Mouse (Mus musculus) cerebral cortex, adult 2 months (tissue): Measurements from ENCODE around the gene Taf6.

Experiments used
- WGBS: fragments of 180-500 bp; shearing (Covaris S2); methylation state at CpG from one replicate; pipeline ENCODE4 v1.1.7; 2018; 5-methylcytosine and 5-hydroxymethylcytosine counted together

Taf6 gene

DNA sequence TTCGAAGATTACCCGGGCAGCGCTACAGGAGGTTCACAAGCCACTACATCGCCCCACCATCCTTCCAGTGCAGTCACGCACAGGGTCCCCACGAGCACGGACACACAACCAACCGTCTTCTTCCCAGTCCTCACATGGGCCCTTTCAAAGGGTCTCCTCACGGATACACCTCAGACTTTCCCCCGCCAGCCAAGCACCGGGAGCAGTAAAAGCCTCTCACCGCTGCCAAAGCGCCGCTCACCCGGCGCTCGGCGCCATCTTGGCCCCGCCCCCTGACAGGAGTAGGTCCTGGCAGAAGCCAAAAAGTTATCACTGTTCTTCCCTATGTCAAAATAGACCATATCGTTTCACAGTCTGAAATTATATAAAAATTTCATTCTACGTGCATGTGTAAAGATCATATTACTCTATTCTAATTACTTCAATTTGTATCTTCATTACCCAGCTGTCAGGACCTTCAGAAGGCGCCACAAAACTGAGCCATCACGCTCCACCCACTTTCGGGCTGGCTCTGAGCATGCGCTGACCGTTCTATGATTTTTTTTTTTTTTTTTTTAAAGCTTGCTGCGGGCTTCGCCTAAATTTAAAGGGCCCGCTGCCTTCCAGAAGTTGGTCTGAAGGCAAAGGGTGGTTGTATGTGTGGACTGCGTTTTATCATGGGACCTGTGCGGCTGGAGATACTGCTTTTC, at the start of gene Taf6, which contains the start of gene Cnpy4:
Gene Taf6 (minus strand): TSS at position 502 of the 689 bp plus-strand sequence.
Gene Cnpy4 (plus strand): TSS at position 536 of the 689 bp plus-strand sequence.
- under 1% methylated on average over 31 of the region's 31 CpGs for WGBS

DNA sequence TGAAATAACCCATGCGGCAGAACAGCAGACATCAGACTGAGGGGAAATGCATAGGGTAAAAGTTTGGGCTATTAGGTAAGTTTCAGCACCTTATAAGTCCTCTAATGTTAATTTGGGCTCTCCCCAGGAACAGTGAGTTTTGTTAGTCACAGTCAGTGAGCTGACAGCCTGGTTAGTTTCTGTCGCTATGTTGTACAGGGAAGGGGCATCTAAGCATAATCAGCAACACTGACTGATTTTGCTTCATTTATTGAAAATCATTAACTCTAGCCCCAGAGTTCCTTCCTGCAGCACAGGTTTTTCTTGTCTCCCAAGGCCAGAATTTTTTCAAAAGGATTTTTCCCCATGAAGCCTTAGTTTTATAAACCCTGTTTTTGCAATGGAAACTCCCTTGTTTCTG, 46.5 kb upstream of the Taf6 start:
- WGBS: 86% methylated on average over 2 of the region's 2 CpGs

DNA sequence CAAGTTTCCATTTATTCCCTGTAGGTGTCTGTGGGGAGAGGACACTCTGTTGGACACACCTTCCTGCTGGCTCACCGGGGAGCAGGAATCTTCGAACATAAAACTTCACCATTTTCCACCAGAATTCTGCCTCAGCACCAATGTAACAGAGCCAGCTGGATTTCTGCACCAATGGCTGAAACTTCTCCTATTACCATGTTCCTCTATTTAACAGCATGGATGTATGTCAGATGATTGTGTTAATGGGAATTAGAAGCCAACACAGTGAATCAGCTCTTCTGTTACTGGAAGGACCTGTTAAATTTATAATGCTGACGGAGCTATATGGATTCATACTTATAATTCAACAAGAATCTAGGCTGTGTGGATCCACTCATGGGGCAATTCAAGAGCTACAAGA, 42.3 kb upstream of the Taf6 start:
- WGBS: 92% methylated on average over 3 of the region's 3 CpGs

DNA sequence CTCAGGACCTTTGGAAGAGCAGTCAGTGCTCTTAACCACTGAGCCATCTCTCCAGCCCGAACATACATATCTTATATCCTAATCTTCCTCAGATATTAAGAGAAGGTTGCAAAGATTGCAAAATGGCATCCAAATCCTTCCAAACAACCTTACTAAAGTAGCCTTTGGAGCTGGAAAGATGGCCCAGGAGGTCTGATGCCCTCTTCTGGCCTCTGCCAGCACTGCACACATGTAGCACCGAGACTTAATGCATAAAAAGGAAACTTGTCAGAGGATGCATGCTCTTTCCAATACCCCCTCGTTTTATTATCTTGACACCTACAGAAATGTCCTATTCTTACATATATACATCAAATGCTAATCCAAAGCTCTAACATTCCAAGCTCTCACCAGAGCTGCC, 40.8 kb upstream of the Taf6 start:
- 48% methylated on average over 3 of the region's 3 CpGs for WGBS

DNA sequence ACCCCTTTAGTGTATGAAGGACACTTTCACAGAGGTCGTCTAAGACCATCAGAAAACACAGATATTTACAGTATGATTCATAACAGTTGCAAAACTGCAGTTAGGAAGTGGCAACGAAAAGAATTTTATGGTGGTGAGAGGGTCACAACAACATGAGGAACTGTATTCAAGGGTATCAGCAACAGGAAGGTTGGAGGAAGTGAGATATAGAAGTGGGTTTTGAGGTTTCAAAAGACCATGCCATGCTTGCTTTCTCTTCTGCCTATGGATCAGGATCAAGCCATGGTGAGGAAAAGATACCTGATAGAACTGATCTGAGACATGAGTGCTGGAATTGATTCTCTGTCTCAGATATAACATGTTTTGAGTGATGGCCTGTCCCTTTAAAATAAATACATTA, 40.1 kb upstream of the Taf6 start:
- WGBS: 72% methylated on average over 2 of the region's 2 CpGs

DNA sequence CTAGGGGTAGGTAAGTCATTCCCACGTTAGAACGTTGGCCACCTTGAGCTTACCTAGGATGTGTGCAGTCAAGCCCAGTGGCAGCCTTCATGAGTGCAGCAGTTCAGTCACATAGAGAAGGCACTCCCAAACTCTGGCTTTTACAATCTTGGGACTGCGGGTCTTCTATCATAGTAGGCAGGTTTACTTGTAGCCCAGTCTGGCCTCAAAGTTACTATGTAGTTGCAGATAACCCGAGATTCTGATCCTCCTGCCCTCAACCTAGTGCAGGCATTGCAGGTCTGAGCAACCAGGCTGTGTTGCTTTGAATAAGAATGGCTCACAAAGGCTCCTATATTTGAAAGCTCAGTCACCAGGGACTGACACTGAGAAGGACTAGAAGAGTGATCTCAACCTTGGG, 39.2 kb upstream of the Taf6 start:
- WGBS: 79% methylated on average over 4 of the region's 4 CpGs

DNA sequence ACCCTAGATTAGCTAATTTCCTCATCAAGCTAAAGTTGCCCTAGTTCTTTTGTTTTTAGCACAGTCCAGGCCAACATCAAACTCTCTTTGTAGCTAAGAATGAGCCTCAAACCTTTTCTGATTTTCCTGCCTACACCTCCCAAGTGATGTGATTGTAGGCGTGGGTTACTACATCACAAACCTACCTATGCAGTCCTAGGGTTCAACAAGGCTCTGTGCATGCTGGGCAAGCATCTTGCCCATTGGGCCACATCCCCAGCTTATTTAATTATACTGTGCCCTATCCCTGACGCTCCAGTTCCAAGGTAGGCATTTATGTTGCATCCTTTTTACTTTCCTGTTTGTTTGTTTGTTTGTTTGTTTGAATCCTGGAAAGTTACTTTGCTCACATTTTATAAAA, 38.4 kb upstream of the Taf6 start, which contains the start of gene Nxpe5:
Gene Nxpe5 (plus strand): TSS at position 199 of the 400 bp plus-strand sequence.
- 72% methylated on average over 2 of the region's 2 CpGs for WGBS

DNA sequence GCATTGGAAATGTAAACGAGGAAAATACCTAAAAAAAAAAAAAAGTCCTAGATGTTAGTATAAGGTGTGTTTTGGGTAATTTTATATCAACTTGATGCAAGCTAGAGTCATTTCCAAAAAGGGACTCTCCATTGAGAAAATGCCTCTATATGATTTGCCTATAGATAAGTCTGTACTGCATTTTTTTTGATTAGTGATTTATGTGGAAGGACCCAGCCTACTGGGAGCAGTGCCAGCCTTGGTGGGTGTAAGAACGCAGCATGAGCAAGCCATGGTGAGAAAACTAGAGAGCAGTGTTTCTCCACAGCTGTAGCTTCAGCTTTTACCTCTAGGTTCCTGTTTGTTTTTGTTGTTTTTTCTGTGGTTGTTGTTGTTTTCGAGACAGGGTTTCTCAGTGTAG, 36.0 kb upstream of the Taf6 start:
- 43% methylated on average over 3 of the region's 3 CpGs for WGBS

DNA sequence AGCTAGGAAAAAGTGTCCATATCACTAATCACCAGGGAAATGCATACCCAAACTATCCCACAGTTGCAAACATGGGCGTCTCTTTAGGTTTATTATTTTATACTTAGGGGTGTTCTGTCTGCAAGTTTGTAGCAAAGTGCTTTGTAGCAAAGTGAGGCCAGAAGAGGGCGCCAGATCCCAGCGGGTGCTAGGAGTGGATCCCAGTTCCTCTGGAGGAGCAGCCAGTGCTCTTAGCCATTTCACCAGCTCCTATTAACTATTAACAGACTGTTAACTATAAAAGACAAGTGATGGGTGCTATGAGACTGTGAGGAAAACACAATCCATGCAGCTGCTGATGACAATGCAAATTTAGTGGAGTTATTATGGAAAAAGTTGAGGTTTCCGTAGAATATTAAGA, 34.9 kb upstream of the Taf6 start:
- 20% methylated on average over 4 of the region's 4 CpGs for WGBS

DNA sequence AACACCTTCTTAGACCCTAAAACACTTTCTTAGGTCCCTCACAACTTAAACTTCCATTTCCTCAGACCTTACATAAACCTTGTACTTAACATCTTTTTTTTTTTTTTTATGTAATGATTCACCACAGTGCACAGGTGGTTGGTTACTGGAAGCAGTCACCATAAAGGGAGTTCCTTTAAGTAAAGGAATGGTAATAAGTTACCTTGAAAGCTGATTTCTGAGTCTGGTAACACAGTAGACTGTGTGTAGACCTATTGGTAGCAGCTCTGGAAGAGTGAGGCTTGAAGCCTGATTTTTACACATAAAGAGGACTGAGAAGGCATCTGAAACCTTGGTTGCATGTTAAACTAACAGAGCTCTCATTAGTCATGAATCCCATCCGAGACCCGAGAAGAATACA, 32.6 kb upstream of the Taf6 start:
- WGBS: 71% methylated on average over 2 of the region's 2 CpGs

DNA sequence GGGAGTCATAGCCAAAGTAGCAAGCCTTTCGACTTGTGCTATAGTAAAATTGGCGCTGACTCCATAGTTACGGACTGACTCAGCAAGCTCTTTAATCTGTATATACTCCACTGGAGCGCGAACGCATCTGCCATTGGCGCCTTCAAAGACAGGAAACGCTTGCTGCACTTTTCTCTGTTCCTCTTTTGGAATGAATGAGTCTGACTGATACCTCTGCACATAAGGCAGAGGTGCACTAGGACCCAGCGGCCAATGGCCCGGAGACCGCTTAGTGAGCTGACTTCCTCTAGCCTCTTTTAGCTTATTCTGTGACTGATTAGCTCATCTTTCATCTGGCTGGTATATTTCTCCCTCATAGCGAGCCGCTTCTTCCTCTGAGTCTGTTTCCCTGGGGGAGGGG, 29.4 kb upstream of the Taf6 start:
- WGBS: 93% methylated on average over 13 of the region's 13 CpGs

DNA sequence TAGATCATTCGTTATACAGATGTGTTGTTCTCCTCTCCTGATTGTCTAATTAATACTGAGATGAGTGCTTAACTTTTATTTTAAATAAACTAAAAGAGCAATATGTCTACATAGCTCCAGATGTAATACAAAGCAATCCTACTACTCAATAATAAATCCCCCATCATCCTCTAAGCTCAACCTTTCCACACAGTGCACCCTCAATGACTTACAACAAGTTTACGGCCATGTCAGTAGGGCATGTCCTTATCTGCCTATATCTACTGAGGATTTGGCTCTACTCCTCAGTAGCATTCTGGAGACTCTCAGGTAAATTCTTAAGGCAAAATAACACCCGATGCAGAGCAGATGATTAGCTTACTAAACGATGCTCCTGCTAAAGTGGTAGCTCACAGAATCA, 20.6 kb upstream of the Taf6 start:
- 86% methylated on average over 4 of the region's 4 CpGs for WGBS

DNA sequence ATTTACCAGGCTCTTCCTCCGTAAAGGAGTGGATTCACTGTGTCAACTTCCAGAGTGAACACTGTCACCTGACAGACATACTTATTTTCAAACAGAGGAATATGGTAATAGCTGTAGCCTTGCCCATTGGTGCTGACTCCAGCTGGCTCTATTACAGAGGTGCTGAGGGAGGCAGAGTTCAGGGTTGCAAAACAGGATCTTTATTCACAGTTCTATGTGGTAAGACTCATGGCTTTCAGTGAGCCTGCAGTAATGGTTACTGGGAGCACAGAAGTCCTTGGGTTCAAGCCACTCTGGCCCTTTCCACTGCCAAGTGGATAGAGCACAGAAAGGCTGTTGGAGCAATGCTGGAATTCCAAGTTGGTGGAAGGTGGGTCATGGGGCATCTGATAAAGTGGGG, 20.0 kb upstream of the Taf6 start:
- WGBS: 71% methylated on average over 1 of the region's 1 CpGs

DNA sequence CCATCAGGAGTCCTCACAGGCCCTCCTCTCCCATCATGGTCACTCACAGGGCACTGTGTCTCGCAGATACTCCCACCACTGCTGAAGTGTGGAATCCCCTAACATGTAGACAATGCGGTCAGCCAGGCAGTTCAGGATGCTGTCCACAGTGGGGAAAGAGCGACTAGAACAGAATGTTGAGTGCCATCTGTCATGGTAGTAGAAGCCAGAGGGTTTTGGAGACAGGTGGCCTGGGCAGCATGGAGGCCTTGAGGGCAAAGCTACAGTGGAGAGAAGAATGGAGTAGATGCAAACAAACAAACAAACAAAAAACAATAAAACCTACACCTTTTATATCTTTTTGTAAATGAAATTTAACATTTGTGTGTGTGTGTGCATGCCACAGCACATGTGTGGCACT, 14.8 kb upstream of the Taf6 start:
- WGBS: 97% methylated on average over 3 of the region's 3 CpGs

DNA sequence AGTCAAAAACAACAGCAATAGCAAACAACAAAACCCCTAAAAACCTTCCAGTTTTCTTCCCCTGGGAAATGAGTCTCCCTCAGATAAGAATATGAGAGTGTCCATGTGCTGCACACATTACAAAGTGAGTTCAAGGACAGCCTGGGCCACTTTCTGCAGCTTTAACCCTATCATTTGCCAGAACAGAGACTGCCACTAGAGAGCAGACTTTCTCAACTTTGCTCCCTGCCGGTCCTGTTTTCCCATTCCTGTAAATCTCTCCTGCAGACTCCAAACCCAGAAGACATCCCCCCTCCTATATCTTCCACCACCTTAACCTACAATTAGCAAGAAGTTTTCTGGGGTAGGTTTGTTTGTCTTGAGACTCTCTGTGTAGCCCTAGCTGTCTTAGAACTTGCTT, 12.3 kb upstream of the Taf6 start:
- WGBS: 3% methylated on average over 1 of the region's 1 CpGs

DNA sequence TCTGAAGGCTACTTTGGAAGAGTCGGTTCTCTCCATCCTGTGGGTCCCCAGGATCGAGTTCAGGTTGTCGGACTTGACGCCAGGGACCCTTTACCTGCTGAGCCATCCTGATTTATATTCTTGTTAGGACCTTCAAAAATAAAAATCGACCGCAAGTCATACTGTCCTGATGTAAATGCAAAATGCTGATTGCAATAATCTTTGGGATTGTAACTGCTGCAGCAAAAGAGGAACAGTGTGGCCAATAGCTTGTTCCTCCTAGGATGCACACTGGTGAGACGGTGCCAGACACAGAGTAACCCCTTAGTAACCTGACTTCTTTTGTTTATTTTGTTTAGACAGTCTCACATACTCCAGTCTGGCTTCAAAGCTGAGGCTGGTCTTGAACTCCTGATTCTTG, 8.2 kb upstream of the Taf6 start:
- WGBS: 47% methylated on average over 7 of the region's 7 CpGs

DNA sequence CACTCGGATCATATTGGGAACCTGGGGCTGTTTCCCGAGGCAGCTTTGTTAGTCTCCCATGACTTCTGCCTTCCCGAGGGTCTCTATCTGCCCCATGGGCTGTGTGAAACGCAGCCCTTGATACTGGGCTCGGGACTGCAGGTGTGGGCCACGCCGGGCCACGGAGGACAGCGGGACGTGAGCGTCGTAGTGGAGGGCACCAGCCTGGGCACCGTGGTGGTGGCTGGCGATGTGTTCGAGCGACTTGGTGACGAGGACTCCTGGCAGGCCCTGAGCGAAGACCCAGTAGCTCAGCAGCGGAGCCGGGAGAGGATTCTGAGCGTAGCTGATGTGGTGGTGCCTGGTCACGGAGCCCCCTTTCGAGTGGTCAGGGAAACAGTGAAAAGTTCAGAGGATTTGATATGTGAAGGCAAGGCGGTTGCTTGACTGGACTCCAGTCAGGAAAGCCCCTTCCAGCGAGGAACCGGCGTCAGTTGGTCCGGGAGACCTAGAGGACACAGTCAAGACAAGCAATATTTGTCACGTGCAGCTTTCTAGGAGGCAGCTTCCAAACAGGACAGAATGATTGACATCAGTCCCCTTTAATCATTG, 7.6 kb upstream of the Taf6 start:
- under 1% methylated on average over 29 of the region's 29 CpGs for WGBS

DNA sequence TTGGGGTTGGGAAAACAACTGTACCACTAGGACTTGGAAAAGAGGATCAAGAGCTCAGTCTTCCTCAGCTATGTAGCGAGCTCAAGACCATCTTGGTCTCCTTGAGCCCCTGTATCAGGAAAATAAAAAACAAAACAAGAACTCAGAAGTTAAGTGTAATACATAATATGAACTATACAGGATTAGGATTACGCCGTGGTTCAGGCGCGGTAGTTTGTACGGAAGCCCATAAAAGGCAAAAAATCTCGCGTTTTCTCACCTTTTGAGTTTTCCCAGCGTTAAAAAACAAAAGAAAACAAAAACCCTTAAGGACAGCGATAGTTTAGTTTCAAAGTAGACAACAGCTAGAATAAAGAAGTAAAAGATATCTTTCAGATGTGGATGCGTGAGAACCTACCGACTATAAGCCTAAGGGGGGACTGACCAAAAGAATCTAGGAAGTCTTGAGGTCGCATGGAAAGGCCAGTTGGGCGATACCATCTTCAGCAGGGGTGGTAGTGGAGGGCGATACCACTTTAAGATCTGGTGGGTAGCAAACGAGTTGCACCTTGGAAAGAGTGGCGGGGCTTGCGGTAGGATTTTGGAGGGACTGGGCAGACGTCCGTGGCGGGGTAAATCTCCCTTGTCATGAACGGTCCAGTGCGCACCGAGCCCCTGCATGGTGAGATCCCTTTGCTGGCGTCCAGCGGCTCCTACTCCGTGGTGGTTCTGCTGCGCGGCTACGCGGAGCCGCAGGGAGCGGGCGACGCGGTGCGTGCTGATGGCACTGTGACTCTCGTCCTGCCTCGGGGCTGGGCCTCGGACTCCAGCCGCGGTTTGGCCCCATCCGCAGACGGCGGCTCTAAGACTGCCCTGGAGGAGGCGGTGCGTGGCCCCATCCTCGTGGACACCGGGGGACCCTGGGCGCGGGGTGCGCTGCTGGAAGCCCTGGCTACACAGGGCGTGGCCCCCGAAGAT, 6.8 kb upstream of the Taf6 start, which contains the start of gene Mblac1:
Gene Mblac1 (plus strand): TSS at position 544 of the 957 bp plus-strand sequence.
- WGBS: 4% methylated on average over 54 of the region's 54 CpGs

DNA sequence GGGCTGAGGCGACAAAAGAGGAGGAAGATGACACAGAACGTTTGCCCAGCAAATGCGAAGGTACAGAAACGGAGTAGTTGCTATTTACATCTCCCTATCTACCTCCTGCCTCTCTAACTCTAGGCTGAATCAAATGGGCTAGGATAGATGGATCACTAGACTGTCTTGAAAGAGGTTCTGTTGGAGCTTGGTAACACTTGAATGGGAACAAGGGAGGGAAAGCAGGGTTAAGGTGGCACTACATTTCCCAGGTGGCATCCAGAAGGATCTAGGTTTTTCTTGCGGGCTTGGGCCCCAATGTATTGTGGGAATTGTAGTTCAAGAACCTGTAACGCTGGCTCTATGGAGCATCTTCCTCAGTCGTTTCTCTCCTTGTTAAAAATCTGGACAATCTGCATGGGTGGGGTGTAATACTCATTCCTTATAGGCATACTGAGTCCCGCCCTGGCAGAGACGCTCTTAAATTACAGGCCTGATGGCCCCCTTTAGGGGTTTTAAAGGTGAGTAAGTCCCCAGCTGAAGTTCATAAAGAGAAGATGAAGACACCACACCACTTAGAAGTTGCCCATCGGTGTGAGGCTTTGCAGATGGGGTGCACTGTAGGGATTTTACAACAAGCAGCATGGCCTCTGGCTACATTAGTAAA, 533 bp upstream of the Taf6 start:
- under 1% methylated on average over 10 of the region's 10 CpGs for WGBS

DNA sequence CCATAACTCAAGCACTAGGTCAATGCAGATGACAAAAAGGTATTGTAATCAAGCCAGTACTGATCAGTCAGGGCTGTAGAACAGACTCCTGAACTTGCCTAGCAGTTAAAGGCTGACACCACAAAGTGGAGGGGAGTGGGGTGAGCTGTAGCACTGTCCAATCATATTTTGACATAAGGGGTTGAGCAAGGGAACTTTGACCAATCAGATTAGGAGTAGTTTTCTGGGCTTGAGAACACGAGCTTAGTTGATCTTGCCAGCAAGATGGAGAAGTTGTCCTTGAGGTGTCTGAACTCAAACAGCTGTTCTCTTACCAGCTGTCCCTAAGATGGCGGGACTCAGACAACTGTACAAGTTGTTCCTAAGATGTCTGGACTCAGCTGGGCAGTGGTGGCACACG, 14.0 kb downstream of the Taf6 start:
- 81% methylated on average over 3 of the region's 3 CpGs for WGBS

DNA sequence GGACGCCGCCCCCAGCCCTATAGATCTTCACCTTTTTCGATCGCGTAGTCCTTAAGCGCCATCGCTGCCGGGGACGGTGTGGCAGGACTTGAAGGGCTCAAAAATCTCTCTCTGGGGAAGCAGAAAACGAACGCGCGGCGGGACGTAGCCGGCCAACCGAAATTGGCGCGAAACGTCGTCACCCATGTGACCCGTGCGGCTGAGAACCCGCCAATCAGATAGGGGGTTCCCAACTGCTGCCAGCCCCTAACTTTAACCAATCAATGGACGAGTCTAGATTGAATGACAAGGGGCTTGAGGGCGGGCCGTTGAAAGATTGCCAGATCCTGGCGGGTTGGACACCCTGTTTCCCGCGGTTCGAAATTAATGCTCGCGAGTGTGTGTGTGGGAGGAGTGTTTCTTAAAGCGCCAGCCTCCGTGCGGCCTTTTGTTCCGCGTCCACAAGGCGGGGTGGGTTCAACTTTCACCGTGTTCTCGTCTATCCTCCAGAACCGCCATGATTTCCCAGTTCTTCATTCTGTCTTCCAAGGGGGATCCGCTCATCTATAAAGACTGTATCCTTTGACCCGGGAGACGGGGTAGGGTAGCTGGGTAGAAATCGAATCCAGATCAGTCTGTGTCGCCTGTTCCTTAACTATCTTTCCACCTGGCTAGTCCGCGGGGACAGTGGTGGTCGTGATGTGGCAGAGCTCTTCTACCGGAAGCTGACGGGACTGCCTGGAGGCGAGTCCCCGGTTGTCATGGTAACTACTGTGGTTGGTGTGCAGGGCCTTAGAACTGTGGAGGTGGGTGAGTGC, 15.4 kb downstream of the Taf6 start, which contains the start of the genes Ap4m1 and Mcm7:
Gene Ap4m1 (plus strand): TSS at position 308 of the 797 bp plus-strand sequence.
Gene Mcm7 (minus strand): TSS at position 728 of the 797 bp plus-strand sequence.
- under 1% methylated on average over 54 of the region's 54 CpGs for WGBS
